Mouse (Mus musculus) liver (tissue): ENCODE results near the gene Mettl14.
"Not testable (repeated sequence)": the region's sequence is repeated elsewhere in the genome, so short reads cannot be mapped to it uniquely, and the experiment has no call there.

Experiments used
- DNase-seq: peaks from one replicate; pipeline ENCODE4 v3.0.0-alpha.2; 2020; ENCODE audit warnings: mixed read lengths

The Mettl14 gene

DNA sequence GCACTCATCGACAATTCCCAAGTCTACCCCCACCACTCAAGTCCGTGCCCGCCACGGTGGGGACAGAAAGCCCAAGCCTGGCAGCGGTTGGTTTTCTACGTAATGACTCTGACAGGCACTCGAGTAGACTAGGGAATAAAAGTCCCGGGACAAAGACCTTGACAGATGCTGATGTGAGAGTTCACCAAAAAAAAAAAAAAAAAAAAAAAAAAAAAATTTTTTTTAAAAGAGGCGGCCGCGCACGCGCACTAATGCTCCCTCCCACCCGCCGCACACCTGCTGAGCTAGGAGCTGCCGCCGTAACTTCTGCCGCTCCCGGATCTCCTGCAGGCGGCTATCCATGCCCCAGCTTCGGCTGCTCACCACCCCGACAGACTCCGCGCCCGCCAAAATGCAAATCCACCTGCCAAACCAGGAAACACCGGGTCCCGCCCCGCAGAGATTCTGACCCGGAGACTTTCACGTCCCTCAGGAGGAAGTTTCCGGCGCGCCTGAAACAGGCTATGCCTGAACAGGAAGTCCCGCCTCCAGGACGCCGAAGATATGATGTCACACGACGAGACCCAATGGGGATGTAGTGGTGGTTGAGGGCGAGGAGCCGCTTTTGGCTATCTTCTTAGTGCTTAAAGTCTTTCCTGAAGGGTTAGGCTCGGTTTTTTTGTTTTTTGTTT is at the start of gene Mettl14:
TSS of gene Mettl14 (minus strand) at position 623 of the 671 bp plus-strand sequence.
- DNase-seq = peak; percentile 97

DNA sequence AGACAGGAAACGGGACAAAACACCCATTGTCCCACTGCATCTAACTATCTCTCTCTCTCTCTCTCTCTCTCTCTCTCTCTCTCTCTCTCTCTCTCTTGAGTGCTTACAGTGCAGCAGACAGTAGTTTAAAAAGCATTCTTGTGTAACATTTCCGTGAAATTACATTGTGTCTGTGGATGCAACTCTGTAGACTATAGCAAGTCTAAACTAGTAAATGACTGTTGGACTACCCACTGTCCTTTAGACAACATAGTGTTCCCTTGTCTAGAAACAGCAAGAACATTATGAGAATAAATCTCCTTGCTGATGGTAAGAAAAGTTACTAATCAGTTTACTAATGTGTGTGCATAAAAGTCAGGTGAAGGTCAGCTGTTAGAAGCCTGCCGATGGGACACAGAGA is 47.5 kb upstream of the Mettl14 start:
- no peak for DNase-seq

DNA sequence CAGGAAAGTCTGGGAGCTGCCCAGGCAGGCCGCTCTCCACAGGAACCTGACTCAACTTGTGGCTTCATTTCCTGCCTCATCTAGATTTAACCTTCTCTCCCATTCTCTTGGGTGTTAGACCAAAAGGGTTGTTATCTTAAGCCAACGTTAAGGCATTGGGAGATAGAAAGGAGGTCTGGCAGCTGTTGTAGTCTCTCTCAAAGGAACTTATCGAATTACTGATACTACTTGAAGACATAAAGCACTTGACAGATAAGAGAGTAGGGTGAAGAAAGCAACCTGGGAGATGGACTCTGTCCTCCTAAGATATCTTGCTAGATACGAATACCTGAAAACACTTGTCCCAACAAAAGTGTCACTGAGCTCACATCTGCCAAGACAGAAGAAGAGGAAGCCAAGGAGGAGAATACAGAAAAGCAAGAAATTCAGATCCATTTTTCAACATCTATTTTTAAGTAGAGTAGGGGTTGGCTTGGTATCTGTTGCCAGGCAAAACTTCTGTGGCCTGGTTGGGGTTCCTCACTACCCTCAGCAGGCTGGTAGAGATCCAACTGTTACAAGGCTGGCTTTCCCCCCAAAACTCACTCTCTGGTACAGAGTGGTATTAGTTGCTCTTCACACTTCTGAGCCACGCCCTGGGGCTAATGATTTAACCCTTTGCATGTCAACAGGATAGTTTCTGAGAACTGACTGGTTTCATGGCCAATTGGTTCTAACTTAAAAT is 46.2 kb upstream of the Mettl14 start:
- DNase-seq = no peak

- DNase-seq = no peak
These were observed 43.9 kb upstream of the Mettl14 start for GRCm38 (mm10) chr3:123429597-123430458.

- no peak for DNase-seq
These were observed 42.1 kb upstream of the Mettl14 start for GRCm38 (mm10) chr3:123428005-123428404.

DNA sequence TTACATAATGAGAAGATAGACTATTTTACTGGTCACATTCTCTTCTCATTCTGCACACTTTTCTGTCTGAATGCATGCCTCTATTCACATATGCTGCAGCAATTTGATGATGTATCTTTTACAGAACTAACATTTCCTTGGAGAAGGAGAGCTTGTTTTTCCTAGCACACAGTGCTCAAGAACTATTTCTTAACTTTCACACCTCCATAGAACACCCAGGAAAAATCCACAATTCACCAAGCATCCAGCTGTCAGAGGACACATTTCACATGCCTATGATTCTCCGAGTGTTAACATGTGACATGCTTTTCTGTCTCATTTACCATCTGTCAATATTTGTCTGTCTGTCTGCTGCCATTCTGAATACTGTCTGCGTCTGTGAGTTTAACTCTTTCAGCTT is 39.7 kb upstream of the Mettl14 start:
- DNase-seq = no peak

GRCm38 (mm10) chr3:123413173-123413572 is 27.3 kb upstream of the Mettl14 start:
- DNase-seq = no peak

DNA sequence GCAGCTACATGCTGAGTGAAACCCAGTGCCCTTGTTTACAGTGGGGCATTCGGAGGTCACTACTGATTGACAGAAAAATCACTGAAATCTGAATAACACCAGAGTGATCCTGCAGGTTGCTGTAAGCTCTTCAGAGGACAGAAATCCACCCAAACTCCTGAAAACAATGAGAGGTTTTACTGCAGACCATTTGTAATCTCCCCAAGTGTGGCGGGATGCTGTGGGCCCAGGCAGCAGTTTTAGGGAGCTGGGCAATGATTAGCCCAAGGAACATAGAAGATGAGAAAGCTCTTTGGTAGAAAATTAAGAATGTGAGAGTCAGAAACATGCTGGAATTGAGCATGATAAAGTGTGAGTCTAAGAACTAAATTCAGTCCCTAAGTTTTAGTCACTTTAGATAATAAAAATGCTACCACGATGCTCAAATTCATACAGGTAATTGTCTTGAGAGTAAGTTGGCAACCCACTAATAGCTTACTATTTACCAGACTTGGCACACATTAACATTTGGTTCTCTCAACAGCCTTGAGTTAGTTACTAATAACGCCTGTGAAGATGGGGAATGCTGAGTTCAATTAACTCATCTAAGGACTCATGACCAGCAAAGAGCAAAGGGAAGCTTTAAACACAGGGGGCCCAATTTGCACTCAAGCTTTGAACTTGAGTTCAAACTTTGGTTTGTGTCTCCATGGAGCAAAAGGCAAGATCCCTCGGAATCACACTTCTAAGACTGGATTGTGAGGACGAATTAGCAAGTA is 26.1 kb upstream of the Mettl14 start:
- DNase-seq = no peak

- DNase-seq = no peak
These were observed 19.0 kb upstream of the Mettl14 start for GRCm38 (mm10) chr3:123404945-123405344.

DNA sequence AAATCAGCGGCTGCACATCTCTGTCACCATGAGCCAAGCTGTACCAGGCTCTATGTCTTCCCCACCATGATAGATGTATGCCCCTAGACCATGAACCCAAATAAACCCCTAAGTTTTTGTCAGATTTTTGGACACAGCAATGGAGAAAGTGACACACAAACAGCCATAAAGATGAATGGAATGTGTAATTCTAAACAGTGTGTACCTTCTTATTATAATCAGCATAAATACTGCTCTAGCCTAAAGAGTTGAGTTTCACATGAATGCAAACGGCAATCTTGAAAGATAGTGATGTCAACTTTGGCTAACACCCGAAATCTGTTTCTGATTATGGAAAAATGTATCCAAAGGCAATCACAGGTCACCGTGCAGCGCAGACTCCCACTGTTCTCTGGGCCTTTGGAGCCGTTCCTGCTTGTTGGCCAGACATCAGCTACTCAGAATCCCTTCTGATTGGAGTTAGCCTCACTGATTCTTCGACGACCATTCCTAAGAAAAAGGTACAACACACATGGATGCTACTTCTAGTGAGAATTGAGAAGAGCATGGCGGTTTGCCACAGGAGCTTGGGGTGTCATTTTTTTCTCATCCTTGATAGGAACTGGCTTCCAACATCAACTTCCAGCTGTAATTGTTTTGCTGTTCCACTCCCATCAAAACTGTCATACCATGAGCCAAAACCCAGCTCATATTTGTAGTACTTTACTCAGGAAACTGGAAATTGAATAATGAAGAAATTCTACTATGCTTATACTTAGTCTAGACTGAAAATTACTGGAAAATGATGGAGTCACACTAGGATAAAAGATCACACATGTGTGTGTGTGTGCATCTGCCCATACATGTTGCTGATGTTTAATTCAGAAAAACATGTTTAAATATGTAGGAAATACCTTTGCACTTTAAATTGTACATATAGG is 11.9 kb upstream of the Mettl14 start:
- no peak for DNase-seq

DNA sequence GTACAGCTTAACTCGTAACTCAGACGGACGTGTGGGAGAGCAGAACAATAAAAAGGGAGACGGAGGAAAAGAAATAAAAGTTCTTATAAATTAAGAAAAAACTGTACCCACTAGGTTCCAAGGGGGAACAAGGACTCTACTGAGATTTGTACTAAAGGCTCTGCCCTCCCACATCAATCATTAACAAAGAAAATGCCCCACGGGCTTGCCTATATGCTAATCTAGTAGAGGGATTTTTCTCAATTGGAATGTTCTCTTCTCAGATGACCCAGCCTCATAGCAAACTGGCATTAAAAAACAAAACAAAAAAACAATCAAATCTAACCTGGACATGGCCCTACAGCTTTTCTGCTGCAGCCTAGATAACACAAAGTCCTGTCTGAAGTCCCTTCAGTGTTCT is 9.7 kb upstream of the Mettl14 start:
- no peak for DNase-seq

GRCm38 (mm10) chr3:123391180-123391579 is 5.3 kb upstream of the Mettl14 start:
- DNase-seq = no peak

GRCm38 (mm10) chr3:123386157-123386780 is 361 bp upstream of the Mettl14 start:
- DNase-seq = not testable (repeated sequence)

DNA sequence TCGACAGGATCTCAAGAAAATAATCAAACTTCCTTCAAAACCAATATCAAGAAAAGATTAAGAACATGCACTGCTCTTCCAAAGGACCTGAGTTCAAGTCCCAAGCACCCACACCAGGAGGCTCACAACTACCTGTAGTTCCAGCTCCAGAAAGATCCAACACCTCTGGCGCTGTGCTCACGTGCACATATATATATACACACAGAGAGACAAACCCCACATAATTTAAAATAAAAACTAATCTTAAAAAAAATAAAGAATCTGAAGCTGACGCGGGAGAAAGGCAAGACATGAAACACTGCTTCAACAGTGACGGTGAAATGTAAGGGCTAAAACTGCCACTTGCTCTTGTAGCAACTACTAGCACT is 806 bp downstream of the Mettl14 start:
- DNase-seq = no peak

DNA sequence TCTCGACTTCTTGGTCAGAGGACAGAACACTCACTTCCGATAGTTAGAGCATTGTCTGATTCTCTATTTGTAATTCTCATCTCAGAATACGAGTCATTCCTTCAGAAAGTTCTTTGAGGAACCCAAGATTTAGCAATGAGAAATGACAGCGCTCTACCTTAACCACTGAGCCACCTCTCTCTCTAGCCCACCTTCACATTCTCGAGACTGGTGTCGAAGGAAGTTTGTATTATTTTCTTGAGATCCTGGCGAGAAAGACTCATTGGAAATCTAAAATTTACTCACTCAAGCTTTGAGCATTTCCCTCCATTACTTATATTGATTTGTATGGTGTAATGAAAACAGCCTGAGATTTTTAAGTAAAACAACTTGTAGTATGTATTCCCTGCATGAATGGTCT is 1.5 kb downstream of the Mettl14 start:
- no peak for DNase-seq

GRCm38 (mm10) chr3:123376562-123376961 is 9.3 kb downstream of the Mettl14 start:
- no peak for DNase-seq

GRCm38 (mm10) chr3:123371766-123372535 is 14.0 kb downstream of the Mettl14 start:
- DNase-seq = peak; percentile 45

GRCm38 (mm10) chr3:123370927-123371326 is 15.0 kb downstream of the Mettl14 start:
- DNase-seq = no peak

DNA sequence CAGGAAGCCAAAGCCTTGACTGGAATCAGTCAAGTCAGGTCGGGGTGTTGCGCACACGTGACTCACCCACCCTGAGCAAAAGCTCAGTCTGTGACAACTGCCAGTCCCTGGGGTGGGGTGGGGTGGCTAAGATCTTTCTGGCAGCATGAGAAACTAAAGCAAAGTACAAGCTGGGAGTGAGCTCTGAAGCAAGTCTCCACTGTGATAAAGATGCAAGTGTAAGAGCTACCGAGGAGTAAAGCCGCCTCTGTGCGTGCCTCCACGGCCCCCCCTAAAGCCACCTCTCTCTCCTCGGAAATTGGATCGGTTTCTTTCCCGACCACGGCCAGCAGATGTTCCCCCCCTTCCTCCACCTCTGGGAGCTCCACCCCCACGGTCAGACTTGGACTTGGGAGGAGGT is 16.7 kb downstream of the Mettl14 start:
- no peak for DNase-seq

- DNase-seq = not testable (repeated sequence)
These were observed 19.1 kb downstream of the Mettl14 start for GRCm38 (mm10) chr3:123366820-123367219.
